Mouse (Mus musculus) forebrain, embryonic 16.5 days (tissue): ENCODE results near the gene Bcat2. TPM values are rescaled to one million over a fixed set of nuclear protein-coding genes. Genes with fewer than 3 reads are reported as not detected.

Experiments used
- ATAC-seq: fragments of 200-750 bp; cut with Nextera tagmentation; 2 replicates; pipeline ENCODE4 v1.8.0; 2017; ENCODE audit warnings: mild to moderate bottlenecking, moderate library complexity
- H3K27ac ChIP-seq: fragments of 300-500 bp; sonication (generic); 2 replicates; pipeline ENCODE4 v1.5.1; 2014; ENCODE audit warnings: low read length, control low read depth
- H3K27me3 ChIP-seq: fragments of 300-500 bp; sonication (generic); replicated peaks from 2 replicates; pipeline ENCODE4 v1.6.1; 2014; ENCODE audit warnings: low read length; ENCODE audit not compliant: control insufficient read depth, insufficient read depth
- H3K36me3 ChIP-seq: fragments of 300-500 bp; sonication (generic); 2 replicates; pipeline ENCODE4 v1.6.1; 2014; ENCODE audit not compliant: control insufficient read depth, insufficient read depth
- H3K4me1 ChIP-seq: fragments of 300-500 bp; sonication (generic); replicated peaks from 2 replicates; pipeline ENCODE4 v1.6.1; 2014; ENCODE audit warnings: low read length; ENCODE audit not compliant: control insufficient read depth, insufficient read depth
- H3K4me2 ChIP-seq: fragments of 300-500 bp; sonication (generic); 2 replicates; pipeline ENCODE4 v1.6.1; 2014; ENCODE audit warnings: mild to moderate bottlenecking, low read length, control low read depth
- H3K4me3 ChIP-seq: fragments of 300-500 bp; sonication (generic); replicated peaks from 2 replicates; pipeline ENCODE4 v1.5.1; 2014; ENCODE audit warnings: mild to moderate bottlenecking, low read length, control low read depth
- H3K9ac ChIP-seq: fragments of 300-500 bp; sonication (generic); replicated peaks from 2 replicates; pipeline ENCODE4 v1.6.1; 2014; ENCODE audit warnings: low read depth, low read length, control low read depth
- H3K9me3 ChIP-seq: fragments of 300-500 bp; sonication (generic); 2 replicates; pipeline ENCODE4 v1.6.1; 2016; ENCODE audit warnings: low read length; ENCODE audit not compliant: control insufficient read depth
- WGBS: fragments of 180-500 bp; shearing (Covaris S2); extraction: QIAGEN DNeasy Blood & Tissue Kit; methylation state at CpG from one replicate; pipeline ENCODE4 v1.1.7; 2014; 5-methylcytosine and 5-hydroxymethylcytosine counted together
- polyA plus RNA-seq: library from polyadenylated mRNA; unstranded; fragments of >200 nt; fragmentation: Nextera tagmentation; extraction: Ambion mirVana; gene quantifications from 2 replicates; pipeline ENCODE4 v1.2.1, GENCODE M21; 2015

Gene Bcat2
- polyA plus RNA-seq, 1 experiment from 2014 or later: 24.2 TPM

- WGBS: 88% methylated on average over 1 of the region's 1 CpGs
- H3K27me3 ChIP-seq: no peaks in the 10 kb centered on the region
- no peak overlapping the region for H3K27ac ChIP-seq
- no peaks in the 10 kb centered on the region for H3K9me3 ChIP-seq
- ATAC-seq: no peak
- no peaks in the 10 kb centered on the region for H3K36me3 ChIP-seq
- no peak overlapping the region for H3K9ac ChIP-seq
- H3K4me3 ChIP-seq: no peak overlapping the region
- no peak overlapping the region for H3K4me2 ChIP-seq
- no peaks in the 10 kb centered on the region for H3K4me1 ChIP-seq
Measured at GRCm38 (mm10) chr7:45544525-45544924, 25.4 kb upstream of the Bcat2 start.

- Histone ChIP-seq H3K4me3 (no peak overlapping the region), H3K36me3 (no peaks in the 10 kb centered on the region), H3K4me1 (no peaks in the 10 kb centered on the region), H3K4me2 (no peak overlapping the region), H3K27me3 (no peaks in the 10 kb centered on the region), H3K27ac (no peak overlapping the region), H3K9me3 (no peaks in the 10 kb centered on the region), H3K9ac (no peak overlapping the region)
- WGBS: 88% methylated on average over 16 of the region's 16 CpGs
- no peak for ATAC-seq
Measured at GRCm38 (mm10) chr7:45549641-45550436, 20.1 kb upstream of the Bcat2 start.

- 80% methylated on average over 11 of the region's 11 CpGs for WGBS
- ATAC-seq: no peak
- no peak overlapping the region for H3K4me2 ChIP-seq
- H3K9me3 ChIP-seq: no peaks in the 10 kb centered on the region
- H3K4me3 ChIP-seq: no peak overlapping the region
- H3K9ac ChIP-seq: no peak overlapping the region
- no peak overlapping the region for H3K27ac ChIP-seq
- no peaks in the 10 kb centered on the region for H3K36me3 ChIP-seq
- H3K27me3 ChIP-seq: no peaks in the 10 kb centered on the region
- H3K4me1 ChIP-seq: no peaks in the 10 kb centered on the region
Measured at GRCm38 (mm10) chr7:45550821-45551511, 19.0 kb upstream of the Bcat2 start.

GRCm38 (mm10) chr7:45551512-45551883 is 18.5 kb upstream of the Bcat2 start:
- Histone ChIP-seq H3K27me3 (no peaks in the 10 kb centered on the region), H3K9me3 (no peaks in the 10 kb centered on the region), H3K4me2 (no peak overlapping the region), H3K9ac (no peak overlapping the region), H3K4me3 (no peak overlapping the region), H3K36me3 (no peaks in the 10 kb centered on the region), H3K4me1 (no peaks in the 10 kb centered on the region), H3K27ac (no peak overlapping the region)
- no peak for ATAC-seq
- WGBS: 85% methylated on average over 8 of the region's 8 CpGs

- no peaks in the 10 kb centered on the region for H3K36me3 ChIP-seq
- no peaks in the 10 kb centered on the region for H3K9me3 ChIP-seq
- H3K4me3 ChIP-seq: no peak overlapping the region
- H3K4me2 ChIP-seq: no peak overlapping the region
- no peaks in the 10 kb centered on the region for H3K4me1 ChIP-seq
- 68% methylated on average over 8 of the region's 8 CpGs for WGBS
- H3K27me3 ChIP-seq: no peaks in the 10 kb centered on the region
- H3K27ac ChIP-seq: no peak overlapping the region
- ATAC-seq: no peak
- no peak overlapping the region for H3K9ac ChIP-seq
Measured at GRCm38 (mm10) chr7:45553519-45553918, 16.4 kb upstream of the Bcat2 start.

- H3K4me1 ChIP-seq: no peaks in the 10 kb centered on the region
- no peak overlapping the region for H3K4me3 ChIP-seq
- WGBS: 98% methylated on average over 2 of the region's 2 CpGs
- H3K4me2 ChIP-seq: no peak overlapping the region
- H3K9me3 ChIP-seq: no peaks in the 10 kb centered on the region
- ATAC-seq: no peak
- no peaks in the 10 kb centered on the region for H3K36me3 ChIP-seq
- H3K9ac ChIP-seq: no peak overlapping the region
- no peak overlapping the region for H3K27ac ChIP-seq
- H3K27me3 ChIP-seq: no peaks in the 10 kb centered on the region
Measured at GRCm38 (mm10) chr7:45553990-45554389, 16.0 kb upstream of the Bcat2 start.

- Histone ChIP-seq H3K4me3 (no peak within 1 kb of the TSS), H3K4me1 (no peaks in the 10 kb centered on the region), H3K27me3 (no peaks in the 10 kb centered on the region), H3K27ac (no peak within 1 kb of the TSS), H3K9me3 (no peaks in the 10 kb centered on the region), H3K4me2 (no peak within 1 kb of the TSS), H3K9ac (no peak within 1 kb of the TSS), H3K36me3 (no peaks in the 10 kb centered on the region)
- WGBS: 43% methylated on average over 8 of the region's 8 CpGs
- no peak for ATAC-seq
Measured at GRCm38 (mm10) chr7:45554744-45555143, 15.2 kb upstream of the Bcat2 start, which contains the start of gene Hsd17b14. Gene Hsd17b14, plus strand, starts transcription at chr7:45554893.

- Histone ChIP-seq H3K4me3 (no peak overlapping the region), H3K9me3 (no peaks in the 10 kb centered on the region), H3K27me3 (no peaks in the 10 kb centered on the region), H3K4me1 (no peaks in the 10 kb centered on the region), H3K27ac (no peak overlapping the region), H3K4me2 (no peak overlapping the region), H3K36me3 (no peaks in the 10 kb centered on the region), H3K9ac (no peak overlapping the region)
- WGBS: 29% methylated on average over 8 of the region's 8 CpGs
- no peak for ATAC-seq
Measured at GRCm38 (mm10) chr7:45555787-45556186, 14.2 kb upstream of the Bcat2 start.

GRCm38 (mm10) chr7:45558907-45559306 is 11.0 kb upstream of the Bcat2 start:
- Histone ChIP-seq H3K4me1 (no peaks in the 10 kb centered on the region), H3K36me3 (no peaks in the 10 kb centered on the region), H3K27me3 (no peaks in the 10 kb centered on the region), H3K9ac (no peak overlapping the region), H3K4me2 (no peak overlapping the region), H3K27ac (no peak overlapping the region), H3K4me3 (no peak overlapping the region), H3K9me3 (no peaks in the 10 kb centered on the region)
- no peak for ATAC-seq
- WGBS: 57% methylated on average over 6 of the region's 6 CpGs
